Mouse (Mus musculus) left cerebral cortex, adult 8-10 months (tissue): Measurements from ENCODE around the gene Smarcd1. TPM values are rescaled to one million over a fixed set of nuclear protein-coding genes. Genes with fewer than 3 reads are reported as not detected.

Experiments
- DNase-seq, 2 experiments: peaks; one replicate each; pipeline ENCODE4 v3.0.0; 2022; ENCODE audit warnings: low spot score in 2 of 2
- total RNA-seq, 4 experiments: library from RNA; stranded (reverse); gene quantifications; 2 replicates each; pipeline ENCODE4 v1.2.4; 2022

The Smarcd1 gene
- total RNA-seq = 100 to 1,000 TPM; 152 to 159 (median 156) TPM

GRCm38 (mm10) chr15:99701999-99702900, at the start of gene Smarcd1:
Gene Smarcd1 (plus strand): TSS chr15:99702129.
- peak; percentile 91 to 95 for DNase-seq

GRCm38 (mm10) chr15:99653291-99653690, 48.6 kb upstream of the Smarcd1 start:
- DNase-seq = no peak

GRCm38 (mm10) chr15:99653876-99654275, 48.1 kb upstream of the Smarcd1 start:
- no peak for DNase-seq

GRCm38 (mm10) chr15:99655956-99656355, 46.0 kb upstream of the Smarcd1 start:
- no peak for DNase-seq

- DNase-seq = no peak
Measured at GRCm38 (mm10) chr15:99658437-99658836, 43.5 kb upstream of the Smarcd1 start.

GRCm38 (mm10) chr15:99661121-99661830, 40.7 kb upstream of the Smarcd1 start:
- peak in 1 of 2 experiments; percentile 48 for DNase-seq

- DNase-seq = no peak
Measured at GRCm38 (mm10) chr15:99662371-99662770, 39.6 kb upstream of the Smarcd1 start.

- peak in 1 of 2 experiments; percentile 66 for DNase-seq
Measured at GRCm38 (mm10) chr15:99663964-99664599, 37.8 kb upstream of the Smarcd1 start.

GRCm38 (mm10) chr15:99664600-99665451, 37.1 kb upstream of the Smarcd1 start:
- DNase-seq = peak in 1 of 2 experiments; percentile 84

GRCm38 (mm10) chr15:99667544-99667943, 34.4 kb upstream of the Smarcd1 start:
- DNase-seq = no peak

GRCm38 (mm10) chr15:99668881-99669280, 33.0 kb upstream of the Smarcd1 start:
- peak in 1 of 2 experiments; percentile 60 for DNase-seq

GRCm38 (mm10) chr15:99669392-99669791, 32.5 kb upstream of the Smarcd1 start:
- DNase-seq = no peak

- peak; percentile 66 to 67 for DNase-seq
Measured at GRCm38 (mm10) chr15:99670154-99670821, 31.6 kb upstream of the Smarcd1 start, which contains the start of gene Asic1. Gene Asic1 (plus strand): TSS chr15:99670368.

GRCm38 (mm10) chr15:99670964-99671670, 30.8 kb upstream of the Smarcd1 start:
- peak in 1 of 2 experiments; percentile 36 for DNase-seq

- DNase-seq = peak in 1 of 2 experiments; percentile 48
Measured at GRCm38 (mm10) chr15:99671783-99672182, 30.1 kb upstream of the Smarcd1 start.

- DNase-seq = no peak
Measured at GRCm38 (mm10) chr15:99674866-99675265, 27.1 kb upstream of the Smarcd1 start.

GRCm38 (mm10) chr15:99677089-99677488, 24.8 kb upstream of the Smarcd1 start:
- DNase-seq = no peak

GRCm38 (mm10) chr15:99678063-99678800, 23.7 kb upstream of the Smarcd1 start:
- no peak for DNase-seq

- DNase-seq = no peak
Measured at GRCm38 (mm10) chr15:99679008-99679407, 22.9 kb upstream of the Smarcd1 start.
